Mouse (Mus musculus): ENCODE measurements around the gene Npas3.
"Not testable (repeated sequence)": the region's sequence is repeated elsewhere in the genome, so short reads cannot be mapped to it uniquely, and the experiment has no call there.

Gene Npas3

DNA sequence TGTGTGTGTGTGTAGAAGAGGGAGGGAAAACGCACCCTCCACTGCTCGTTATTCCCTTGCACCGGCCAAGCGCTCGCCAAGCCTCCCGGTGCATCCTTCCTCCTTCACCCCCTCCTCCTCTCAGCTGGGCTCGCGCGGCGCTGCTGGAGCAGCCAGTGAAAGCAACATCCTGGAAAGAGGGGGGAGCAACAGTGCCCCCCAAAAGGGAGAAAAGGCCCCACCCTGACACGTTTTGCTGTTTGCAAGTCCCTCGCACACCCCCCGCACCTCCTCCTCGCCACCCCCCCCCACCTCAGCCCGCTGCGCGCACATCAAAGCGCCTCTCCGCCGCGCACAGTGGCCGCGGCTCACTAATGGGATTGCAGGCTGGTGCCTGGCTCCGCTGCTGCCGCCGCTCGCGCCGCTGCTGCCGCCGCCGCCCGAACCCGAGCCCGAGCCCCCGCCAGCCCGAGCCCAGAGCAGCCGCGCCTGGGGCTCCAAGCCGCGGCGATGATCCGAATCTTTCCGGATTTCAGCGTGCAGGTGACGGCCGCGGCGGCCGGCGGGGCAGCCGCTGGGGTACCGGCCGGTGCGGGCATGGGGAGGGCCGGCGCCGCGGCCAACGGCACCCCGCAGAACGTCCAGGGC lies at the start of gene Npas3:
TSS of gene Npas3 (plus strand) at position 577 of the 627 bp plus-strand sequence.
- DNase-seq (ENCODE audit: low spot score) = no peak

DNA sequence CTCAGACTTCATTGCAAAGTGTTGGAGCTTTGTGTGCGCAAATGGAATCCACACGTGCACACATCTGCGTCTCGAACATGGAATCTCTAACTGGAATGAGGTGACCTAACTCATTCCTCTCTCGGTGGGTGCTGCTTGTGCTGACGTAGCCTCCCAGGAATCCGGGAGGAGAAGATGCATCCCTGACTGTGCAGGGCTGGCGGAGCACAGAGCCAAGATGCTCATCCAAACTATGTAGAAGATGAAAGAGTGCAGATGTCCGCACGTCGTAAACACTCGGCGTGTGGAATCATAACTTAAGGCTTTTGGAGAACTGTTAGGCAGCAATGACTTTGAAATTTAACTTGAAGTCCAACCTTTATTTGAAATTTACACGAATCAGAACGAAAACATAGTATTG lies 31.3 kb upstream of the Npas3 start:
- no peak for DNase-seq (ENCODE audit: low spot score)

- no peak for DNase-seq (ENCODE audit: low spot score)
Observed at GRCm38 (mm10) chr12:53222742-53223141, 25.7 kb upstream of the Npas3 start.

DNA sequence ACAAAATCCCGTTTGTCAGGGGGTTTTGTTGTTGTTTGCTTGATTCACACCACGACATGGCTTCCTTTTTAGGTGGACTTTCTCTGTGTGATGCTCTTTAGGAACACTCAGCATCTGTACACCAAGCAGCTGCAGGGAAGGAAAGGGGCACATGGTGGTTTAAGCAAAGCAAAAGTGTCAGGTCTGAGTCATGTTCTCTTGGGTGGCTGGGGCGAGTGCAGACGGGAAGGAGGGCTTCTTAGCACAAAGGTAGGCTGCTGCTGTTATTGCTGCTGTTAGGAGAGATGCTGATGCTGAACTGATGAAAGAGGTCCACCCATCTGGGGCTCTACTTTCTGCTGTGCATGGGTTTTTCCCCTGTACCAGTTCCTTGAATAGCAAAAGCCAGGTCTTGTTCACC lies 21.1 kb upstream of the Npas3 start:
- no peak for DNase-seq (ENCODE audit: low spot score)

DNA sequence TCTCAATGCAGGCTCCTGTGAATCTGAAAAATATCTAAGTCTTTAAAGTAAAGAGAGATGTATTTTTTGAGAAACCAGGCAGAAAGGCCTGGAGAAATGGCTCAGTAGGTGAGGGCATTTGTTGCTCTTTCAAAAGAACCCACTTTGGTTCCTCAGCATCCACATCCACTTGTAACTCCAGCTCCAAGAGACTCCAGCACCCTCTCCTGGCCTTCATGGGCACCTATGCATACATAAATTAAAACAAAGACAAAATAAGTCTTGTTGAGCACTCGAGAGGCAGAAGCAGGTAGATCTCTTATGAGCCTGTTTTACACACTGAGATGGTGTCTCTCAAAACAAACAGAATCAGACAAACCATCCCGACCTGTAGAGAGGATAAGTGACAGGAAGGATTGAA lies 19.1 kb upstream of the Npas3 start:
- DNase-seq (ENCODE audit: low spot score) = no peak

GRCm38 (mm10) chr12:53246181-53246580 lies 2.3 kb upstream of the Npas3 start:
- no peak for DNase-seq (ENCODE audit: low spot score)

DNA sequence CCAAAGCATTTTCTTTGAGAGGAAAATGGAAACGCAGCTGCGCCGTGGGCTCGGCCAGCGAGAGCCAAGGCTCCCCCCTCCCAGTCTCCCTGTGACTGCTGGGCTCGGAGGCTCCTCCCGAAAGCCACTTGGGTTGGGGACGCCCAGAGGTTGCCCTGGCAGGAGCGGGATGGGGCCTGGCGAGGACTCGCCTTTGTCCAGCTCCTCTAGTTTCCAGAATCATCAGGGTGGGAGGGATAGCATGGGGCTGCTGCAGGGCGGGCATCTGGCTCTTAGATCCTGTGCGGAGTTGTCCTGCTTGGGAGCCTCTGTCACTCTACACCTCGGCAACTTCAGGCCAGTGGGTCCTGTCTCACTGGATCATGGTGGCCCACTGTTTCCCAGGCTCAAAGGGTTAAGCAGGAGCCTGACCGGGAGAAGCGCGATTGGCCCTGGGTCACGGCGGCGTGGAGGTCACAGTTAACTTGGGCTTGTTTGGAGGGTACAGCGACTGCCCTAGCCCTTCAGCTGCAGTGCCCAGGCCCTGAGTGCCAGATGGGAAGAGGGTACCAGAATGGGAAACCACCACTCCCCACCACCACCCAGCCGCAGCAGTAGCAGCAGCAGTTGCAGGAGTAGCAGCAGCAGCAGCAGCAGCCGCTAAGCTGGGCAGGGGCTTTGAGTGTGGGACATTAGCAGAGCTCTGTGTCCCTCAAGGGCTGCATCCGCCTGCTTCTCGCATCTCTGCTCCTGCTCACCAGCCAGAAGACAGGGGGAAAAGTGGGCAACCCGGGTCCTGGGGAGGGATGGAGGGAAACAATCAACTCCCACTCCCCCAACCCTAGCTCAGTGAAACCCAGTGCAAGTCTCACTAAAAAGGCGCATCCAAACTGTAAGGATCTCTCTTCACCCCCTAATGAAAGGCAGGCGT lies 1.6 kb upstream of the Npas3 start:
- no peak for DNase-seq (ENCODE audit: low spot score)

DNA sequence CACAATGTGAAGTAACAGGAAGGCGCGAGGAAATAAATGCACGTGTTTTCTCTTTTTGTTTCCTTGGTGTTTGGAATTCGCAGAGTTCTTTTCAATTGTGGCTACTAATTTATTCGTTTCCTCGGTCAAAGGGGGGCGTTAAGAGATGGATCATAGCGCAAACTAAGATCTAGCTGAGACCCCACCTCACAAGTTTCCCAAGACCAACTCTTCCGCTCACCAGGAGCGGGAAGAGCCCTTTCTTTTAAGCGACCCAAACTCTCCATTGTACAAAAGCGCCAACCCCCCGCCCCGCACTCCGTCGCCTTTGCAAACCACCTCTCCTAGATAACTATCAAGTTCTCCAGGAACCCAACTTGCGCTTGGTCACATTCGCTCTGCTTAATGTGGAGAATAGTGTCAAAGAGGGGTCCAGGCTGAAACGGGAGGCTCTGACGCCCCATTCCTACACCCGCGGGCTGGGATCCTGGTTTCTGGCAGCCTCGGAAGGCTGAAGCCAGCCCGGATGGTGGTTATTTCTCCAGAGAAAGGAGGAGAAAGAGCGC lies 914 bp upstream of the Npas3 start:
- DNase-seq (ENCODE audit: low spot score) = no peak

DNA sequence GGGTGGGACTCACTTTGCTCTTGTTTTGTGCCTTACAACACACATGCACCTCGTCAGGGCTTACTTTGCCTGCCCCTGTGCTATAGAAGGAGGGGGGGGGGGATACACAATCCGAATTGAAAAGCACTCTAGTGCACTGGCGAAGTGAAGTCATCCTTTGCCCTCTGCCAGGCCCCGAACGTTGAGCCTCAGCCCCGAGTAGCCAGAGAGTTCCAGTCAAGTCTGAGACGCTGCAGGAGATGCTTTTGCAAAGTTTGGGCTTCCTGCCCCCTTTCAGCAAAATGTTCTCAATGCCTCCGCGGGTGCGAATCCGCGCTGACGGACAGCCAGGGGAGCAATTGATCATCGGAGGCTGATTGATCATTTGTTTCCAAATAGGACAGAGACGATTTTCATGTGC lies 319 bp downstream of the Npas3 start:
- no peak for DNase-seq (ENCODE audit: low spot score)

GRCm38 (mm10) chr12:53251701-53252181 lies 3.3 kb downstream of the Npas3 start:
- DNase-seq (ENCODE audit: low spot score) = no peak

DNA sequence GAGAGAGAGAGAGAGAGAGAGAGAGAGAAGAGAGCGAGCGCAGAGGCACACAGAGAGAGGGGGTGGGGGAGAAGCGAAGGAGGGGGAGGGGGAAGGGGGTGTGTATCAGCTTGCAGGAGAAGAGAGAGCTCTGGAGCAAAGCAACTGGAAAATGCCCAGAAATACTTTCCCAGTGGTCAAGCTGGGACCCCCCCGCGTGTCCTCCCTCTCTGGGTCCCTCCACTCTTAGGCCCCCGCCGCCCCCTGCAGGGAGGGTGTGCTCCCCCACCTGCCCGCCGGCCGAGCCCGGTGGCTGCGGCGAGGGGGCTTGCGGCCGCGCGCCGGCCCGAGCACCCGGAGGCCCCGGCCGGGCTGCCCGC lies 3.7 kb downstream of the Npas3 start:
- DNase-seq (ENCODE audit: low spot score) = no peak

GRCm38 (mm10) chr12:53252572-53253422 lies 4.3 kb downstream of the Npas3 start:
- DNase-seq (ENCODE audit: low spot score) = no peak

DNA sequence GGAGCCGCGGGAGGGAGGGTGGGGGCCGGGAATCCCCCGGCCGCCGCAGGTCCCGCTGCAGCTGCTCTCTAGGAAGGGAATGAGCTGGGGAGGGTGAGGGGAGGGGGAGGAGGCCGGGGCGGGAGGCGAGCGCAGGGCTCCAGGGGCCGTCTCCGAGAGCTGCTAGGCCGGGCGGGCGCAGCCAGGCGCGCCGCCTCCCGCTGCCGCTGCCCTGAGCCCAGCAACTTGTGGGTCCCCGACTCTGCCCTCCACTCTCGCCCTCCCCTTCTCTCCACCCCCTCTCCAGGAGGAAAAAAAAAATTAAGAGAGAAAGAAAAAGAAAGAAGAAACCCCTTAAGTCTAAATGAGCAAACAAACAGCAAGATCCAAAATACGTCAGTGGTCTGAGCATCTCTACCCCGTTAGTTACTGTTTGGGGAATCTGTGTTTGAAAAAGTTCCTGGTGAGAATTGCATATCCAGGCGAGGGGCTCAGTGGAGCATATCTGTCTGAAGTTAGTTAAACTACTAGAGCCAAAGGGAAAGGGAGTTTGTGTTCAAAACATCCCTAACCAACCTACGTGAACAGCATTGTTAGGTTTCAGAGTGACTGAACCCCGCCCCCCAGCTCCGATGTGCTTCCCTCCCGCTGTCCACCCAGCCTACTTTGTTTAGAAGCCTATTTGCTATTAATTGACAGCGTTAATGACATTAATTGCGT lies 5.1 kb downstream of the Npas3 start:
- DNase-seq (ENCODE audit: low spot score) = no peak

- DNase-seq (ENCODE audit: low spot score) = no peak
Observed at GRCm38 (mm10) chr12:53254160-53254480, 5.6 kb downstream of the Npas3 start.

DNA sequence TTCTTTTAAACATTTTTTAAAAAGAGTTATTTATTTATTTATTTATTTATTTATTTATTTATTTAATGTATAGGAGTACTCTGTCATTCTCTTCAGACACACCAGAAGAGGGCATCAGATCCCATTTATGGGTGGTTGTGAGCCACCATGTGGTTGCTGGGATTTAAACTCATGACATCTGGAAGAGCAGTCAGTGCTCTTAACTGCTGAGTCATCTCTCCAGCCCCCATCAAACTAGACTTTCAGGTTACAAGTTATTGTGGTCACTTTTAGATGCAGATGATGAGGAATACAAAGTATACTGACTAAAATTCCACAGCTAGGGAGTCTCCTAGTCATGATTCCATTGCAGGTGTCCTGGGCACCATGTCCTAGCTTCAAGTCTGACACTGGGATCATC lies 26.0 kb downstream of the Npas3 start:
- not testable (repeated sequence) for DNase-seq (ENCODE audit: low spot score)

DNA sequence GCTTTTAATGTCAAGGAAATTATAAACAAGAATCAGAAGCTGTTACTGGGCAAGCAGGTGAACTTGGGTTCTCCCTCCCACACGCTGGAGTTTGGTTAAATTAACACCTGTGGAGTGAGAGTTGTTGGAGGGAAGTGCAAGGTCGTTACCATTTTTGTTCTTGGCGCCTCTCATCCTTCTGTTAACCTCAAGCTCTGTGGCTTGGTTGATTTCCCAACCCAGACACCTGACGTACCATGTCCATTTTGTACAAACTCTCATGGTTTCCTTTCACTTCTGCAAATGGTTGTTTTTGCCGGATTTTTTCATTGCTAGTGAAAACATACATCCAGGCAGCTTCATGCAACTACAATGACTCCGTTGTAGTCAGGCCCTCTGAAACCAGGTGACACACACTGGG lies 28.9 kb downstream of the Npas3 start:
- no peak for DNase-seq (ENCODE audit: low spot score)

DNA sequence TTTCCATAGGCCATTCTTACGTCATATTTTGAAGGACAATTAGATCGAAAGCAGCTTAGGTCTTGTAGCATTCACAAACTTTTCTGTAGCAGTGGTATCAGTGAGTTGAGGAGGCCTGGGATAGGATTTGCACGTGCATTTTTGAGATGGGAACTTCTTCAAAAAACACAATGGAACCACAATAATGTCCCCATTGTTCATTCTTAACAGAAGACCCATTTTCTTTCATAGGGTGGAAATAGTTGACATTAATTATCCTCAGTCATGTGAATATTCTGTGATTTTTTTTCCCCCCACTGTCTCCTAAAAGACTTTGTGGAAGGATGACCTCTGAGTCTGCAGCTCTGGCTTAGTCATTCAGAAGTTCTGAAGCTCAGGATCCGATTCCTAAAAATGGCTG lies 41.9 kb downstream of the Npas3 start:
- no peak for DNase-seq (ENCODE audit: low spot score)

DNA sequence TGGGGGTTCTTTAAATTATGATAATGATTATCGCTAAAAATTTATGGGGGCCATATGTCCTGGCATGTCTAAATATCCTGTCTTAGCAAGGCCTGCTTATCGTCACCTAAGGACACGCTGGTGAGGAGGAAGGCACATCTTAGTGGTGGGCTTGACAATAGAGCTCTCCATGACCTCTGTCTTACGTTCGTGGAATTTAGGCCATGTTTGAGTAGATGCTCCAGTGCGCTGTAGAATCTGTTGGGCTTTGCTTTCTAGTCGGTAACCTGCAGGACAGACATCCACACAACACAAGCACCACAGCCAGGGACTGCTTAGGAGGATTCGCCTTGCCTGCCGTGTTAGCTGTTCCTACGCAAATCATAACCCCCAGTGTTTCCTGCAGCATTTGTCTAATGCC lies 42.4 kb downstream of the Npas3 start:
- DNase-seq (ENCODE audit: low spot score) = no peak

- no peak for DNase-seq (ENCODE audit: low spot score)
Observed at GRCm38 (mm10) chr12:53292010-53292409, 43.5 kb downstream of the Npas3 start.

DNA sequence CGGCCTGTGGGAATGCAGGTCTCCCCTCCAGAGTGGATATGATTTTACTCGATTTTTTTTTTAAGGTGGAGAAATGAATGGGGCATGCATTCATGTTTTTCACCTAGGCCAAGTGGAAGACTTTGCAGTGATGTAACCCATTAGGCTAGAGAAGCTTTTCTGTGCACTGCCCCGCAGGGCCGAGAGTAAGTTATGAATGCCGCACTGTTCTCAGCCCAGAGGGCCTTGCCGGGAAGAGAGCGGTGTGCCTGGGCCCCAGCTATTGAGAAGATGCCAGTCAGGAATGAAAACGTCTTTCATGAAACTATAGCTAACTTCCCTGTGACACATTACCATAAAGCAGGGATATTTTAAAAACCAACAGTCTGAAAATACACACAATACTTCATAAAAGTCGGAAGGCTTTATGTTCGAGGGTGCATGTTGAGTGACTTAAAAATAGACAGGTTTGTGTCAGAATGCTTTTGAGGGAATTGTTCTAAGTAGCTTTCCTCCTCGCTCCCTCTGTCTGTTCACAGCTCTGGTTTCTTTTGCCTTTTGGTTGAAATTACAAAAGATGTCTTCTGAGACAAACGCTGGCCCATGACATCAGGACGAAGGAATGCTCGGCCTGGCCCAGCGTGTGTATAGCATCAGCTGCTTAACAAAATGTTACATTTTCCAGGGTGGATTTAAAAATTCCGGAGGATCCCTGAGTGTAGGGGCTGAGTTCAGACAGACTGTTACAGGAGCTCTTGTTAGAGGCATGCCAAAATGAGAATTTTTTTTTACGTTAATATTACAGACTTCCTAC lies 44.2 kb downstream of the Npas3 start:
- DNase-seq (ENCODE audit: low spot score) = no peak

DNA sequence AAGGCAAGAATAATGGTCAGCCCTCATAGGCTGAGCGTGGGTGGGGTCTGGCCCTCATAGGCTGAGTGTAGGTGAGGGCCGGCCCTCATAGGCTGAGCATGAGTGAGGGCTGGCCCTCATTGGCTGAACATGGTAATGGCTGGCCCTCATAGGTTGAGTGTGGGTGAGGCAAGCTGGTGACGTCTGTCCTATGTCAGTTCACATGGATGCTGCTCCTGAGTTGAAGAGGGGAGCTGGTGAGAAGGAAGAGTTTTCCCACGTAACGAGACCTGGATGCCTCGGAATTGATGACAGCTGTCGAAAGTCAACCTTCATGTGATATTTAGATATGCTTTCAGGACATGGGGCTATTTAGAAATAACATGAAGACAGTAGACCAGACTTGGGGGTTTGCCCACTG lies 45.5 kb downstream of the Npas3 start:
- no peak for DNase-seq (ENCODE audit: low spot score)
